Mouse (Mus musculus) bone marrow, adult 2 months (tissue): Measurements from ENCODE around the gene Dexi.

Experiments used
- CTCF ChIP-seq: fragments of 200-500 bp; IDR thresholded peaks from 2 replicates; pipeline ENCODE4 v1.5.1; 2011; ENCODE audit warnings: low read length, control low read depth; ENCODE audit not compliant: control insufficient read depth, insufficient read depth
- POLR2A ChIP-seq: fragments of 200-500 bp; IDR thresholded peaks from 2 replicates; pipeline ENCODE4 v1.6.1; 2011; ENCODE audit warnings: low read depth, mild to moderate bottlenecking, control low read depth, low read length, borderline replicate concordance; ENCODE audit not compliant: control insufficient read depth

DNA sequence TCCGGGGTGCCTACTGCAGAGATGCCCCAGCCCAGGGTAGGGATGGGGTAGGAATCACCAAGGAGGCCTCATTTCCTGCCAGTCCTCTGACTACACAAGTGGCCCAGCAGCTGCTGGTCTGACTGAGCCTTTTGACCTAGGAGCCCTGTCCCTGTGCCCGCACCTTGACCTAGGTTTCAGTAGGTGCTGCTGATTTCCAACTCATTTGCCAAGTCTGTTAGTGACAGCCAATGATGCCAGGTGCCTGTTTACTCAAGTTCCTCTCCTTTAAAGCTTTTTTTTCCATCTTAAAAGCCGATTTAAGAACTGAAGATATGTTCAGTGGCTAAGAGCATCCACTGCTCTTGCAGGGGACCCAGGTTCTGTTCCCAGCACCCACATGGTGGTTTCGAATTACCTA lies 9.1 kb downstream of the Dexi start:
- TF ChIP-seq POLR2A (no peak), CTCF (no peak)
